Comparison of ENCODE assay signal across 9 mouse cellular contexts in the genomic region with DNA sequence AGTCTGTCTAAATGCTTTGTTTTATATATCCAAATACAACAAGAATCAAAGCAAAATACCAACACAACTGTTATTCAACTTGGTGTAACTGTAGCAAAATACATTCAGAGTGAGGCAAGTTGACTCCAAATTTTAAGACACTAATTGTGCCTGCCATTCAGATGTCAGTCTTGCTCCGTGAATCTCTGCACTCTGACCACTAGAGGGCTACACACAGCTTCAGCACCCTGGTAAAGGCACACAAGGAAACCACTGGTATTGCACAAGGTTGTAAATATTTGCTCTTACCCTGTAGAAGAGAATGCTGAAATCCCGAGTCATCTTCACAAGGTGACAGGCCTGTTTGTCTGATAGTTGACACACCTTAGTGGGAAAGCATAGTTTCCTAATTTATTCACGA. TPM values are rescaled to one million over a fixed set of nuclear protein-coding genes. Genes with fewer than 3 reads are reported as not detected.
DNase-seq lines count a peak whose midpoint lies in the region; ATAC-seq lines count a peak whose summit lies in the region.
"Had no signal": no experiment of that assay in that cellular context is flagged by ENCODE, and none has a peak within 500 bp of the region (broad histone marks: within the 10 kb centered on the region; RNA-seq: fewer than 3 reads in every experiment).

No protein-coding gene starts in this region.

- no peak overlapping the region for H3K4me2 ChIP-seq in forebrain, embryonic 12.5 days
- H3K4me2 ChIP-seq in midbrain, embryonic 13.5 days (replicated peaks) = no peak overlapping the region
- H3K4me2 ChIP-seq: limb, embryonic 15.5 days had no signal

- 46% methylated on average over 3 of the region's 3 CpGs for WGBS in forebrain, embryonic 12.5 days
- whole genome bisulfite sequencing in midbrain, embryonic 13.5 days = 48% methylated on average over 3 of the region's 3 CpGs

- peak; percentile 10 for DNase-seq in adrenal gland, adult 2 months
- no peak for DNase-seq in adrenal gland, postnatal 4 days (ENCODE audit: low spot score in 2 of 2)
- DNase-seq in 3134 (ENCODE audit: extremely low read depth, insufficient read length, low spot score) = peak; percentile 21
- DNase-seq in adrenal gland, postnatal 10 days = peak; percentile 21
- peak; percentile 14 for DNase-seq in kidney, postnatal 10 days
- DNase-seq in right cerebral cortex, postnatal 14 days = no peak

- H3K4me1 ChIP-seq in forebrain, embryonic 12.5 days = no peaks in the 10 kb centered on the region
- H3K4me1 ChIP-seq in midbrain, embryonic 13.5 days (replicated peaks) = no peaks in the 10 kb centered on the region
- H3K4me1 ChIP-seq: limb, embryonic 15.5 days had no signal

- H3K36me3 ChIP-seq in forebrain, embryonic 12.5 days (replicated peaks) = 0 out of 2 replicates have a peak, but pooled peaks cover 8% of the 10 kb centered on the region
- H3K36me3 ChIP-seq in midbrain, embryonic 13.5 days = no peaks in the 10 kb centered on the region

- H3K27ac ChIP-seq in forebrain, embryonic 12.5 days = no peak overlapping the region
- H3K27ac ChIP-seq in midbrain, embryonic 13.5 days = no peak overlapping the region
- H3K27ac ChIP-seq: limb, embryonic 15.5 days had no signal

- peak; percentile 68; the same call in 1 of the 2 replicates for ATAC-seq in forebrain, embryonic 12.5 days (ENCODE audit: low FRiP score)
- ATAC-seq in midbrain, embryonic 13.5 days = peak; percentile 77

- no peak overlapping the region for H3K9ac ChIP-seq in forebrain, embryonic 12.5 days
- H3K9ac ChIP-seq in midbrain, embryonic 13.5 days (replicated peaks) = no peak overlapping the region
- H3K9ac ChIP-seq: limb, embryonic 15.5 days had no signal

- no peaks in the 10 kb centered on the region for H3K27me3 ChIP-seq in forebrain, embryonic 12.5 days
- H3K27me3 ChIP-seq in midbrain, embryonic 13.5 days = no peaks in the 10 kb centered on the region
- H3K27me3 ChIP-seq: limb, embryonic 15.5 days had no signal

- no peaks in the 10 kb centered on the region for H3K9me3 ChIP-seq in forebrain, embryonic 12.5 days
- no peaks in the 10 kb centered on the region for H3K9me3 ChIP-seq in midbrain, embryonic 13.5 days
- H3K9me3 ChIP-seq: limb, embryonic 15.5 days had no signal

- H3K4me3 ChIP-seq in forebrain, embryonic 12.5 days (replicated peaks) = no peak overlapping the region
- H3K4me3 ChIP-seq in midbrain, embryonic 13.5 days (replicated peaks) = no peak overlapping the region
- H3K4me3 ChIP-seq: limb, embryonic 15.5 days had no signal

RNA-seq across cellular contexts. Expression of gene Neil3, which starts 31.8 kb away (rescaled TPM):
- total RNA-seq in adrenal gland, adult 2 months (2021) = under 1 TPM; 0.35 to 0.69 TPM
- 0.11 and 0.17 TPM in 2 replicates for polyA plus RNA-seq in adrenal gland, adult 2 months (2012; rRNA removed)
- total RNA-seq in adrenal gland, postnatal 4 days (2021) = 10 to 100 TPM; 15.8 to 16.7 TPM
- total RNA-seq in adrenal gland, postnatal 10 days (2021) = 10 to 100 TPM in 1 of 2 experiments, 1 to 10 TPM in 1; 7.0 to 10.4 TPM
- polyA plus RNA-seq in forebrain, embryonic 12.5 days (2016; fragmentation: Nextera tagmentation; extraction: Ambion mirVana) = 29.7 and 32.8 TPM in 2 replicates
- 12.8 and 16.3 TPM in 2 replicates for polyA plus RNA-seq in midbrain, embryonic 13.5 days (2015; fragmentation: Nextera tagmentation; extraction: Ambion mirVana)

Comparison
In these comparisons a context has a peak if more than half of its experiments do, and no peak if none do; other contexts are left out.
1. DNase-seq: peak in adrenal gland, adult 2 months (single experiment), 3134 (single experiment), adrenal gland, postnatal 10 days (single experiment) and kidney, postnatal 10 days (single experiment); none in adrenal gland, postnatal 4 days (0 of 2) and right cerebral cortex, postnatal 14 days (single experiment).
2. RNA of gene Neil3, which starts 31.8 kb away (total RNA-seq): 15.8 to 16.7 TPM in adrenal gland, postnatal 4 days and 7.0 to 10.4 TPM in adrenal gland, postnatal 10 days; 0.35 to 0.69 TPM in adrenal gland, adult 2 months; every median in the first group is over 4 times any median in the second.